Mouse (Mus musculus): ENCODE measurements at regions not wholly inside any gene's neighbourhood (a gene's known extent, or its start where the extent isn't known, plus 50 kb on each side); places are given as distances from the start of the nearest gene placed in this dataset.
A peak's percentile ranks its signal among the peaks of the same experiment; 100 is the strongest.

DNA sequence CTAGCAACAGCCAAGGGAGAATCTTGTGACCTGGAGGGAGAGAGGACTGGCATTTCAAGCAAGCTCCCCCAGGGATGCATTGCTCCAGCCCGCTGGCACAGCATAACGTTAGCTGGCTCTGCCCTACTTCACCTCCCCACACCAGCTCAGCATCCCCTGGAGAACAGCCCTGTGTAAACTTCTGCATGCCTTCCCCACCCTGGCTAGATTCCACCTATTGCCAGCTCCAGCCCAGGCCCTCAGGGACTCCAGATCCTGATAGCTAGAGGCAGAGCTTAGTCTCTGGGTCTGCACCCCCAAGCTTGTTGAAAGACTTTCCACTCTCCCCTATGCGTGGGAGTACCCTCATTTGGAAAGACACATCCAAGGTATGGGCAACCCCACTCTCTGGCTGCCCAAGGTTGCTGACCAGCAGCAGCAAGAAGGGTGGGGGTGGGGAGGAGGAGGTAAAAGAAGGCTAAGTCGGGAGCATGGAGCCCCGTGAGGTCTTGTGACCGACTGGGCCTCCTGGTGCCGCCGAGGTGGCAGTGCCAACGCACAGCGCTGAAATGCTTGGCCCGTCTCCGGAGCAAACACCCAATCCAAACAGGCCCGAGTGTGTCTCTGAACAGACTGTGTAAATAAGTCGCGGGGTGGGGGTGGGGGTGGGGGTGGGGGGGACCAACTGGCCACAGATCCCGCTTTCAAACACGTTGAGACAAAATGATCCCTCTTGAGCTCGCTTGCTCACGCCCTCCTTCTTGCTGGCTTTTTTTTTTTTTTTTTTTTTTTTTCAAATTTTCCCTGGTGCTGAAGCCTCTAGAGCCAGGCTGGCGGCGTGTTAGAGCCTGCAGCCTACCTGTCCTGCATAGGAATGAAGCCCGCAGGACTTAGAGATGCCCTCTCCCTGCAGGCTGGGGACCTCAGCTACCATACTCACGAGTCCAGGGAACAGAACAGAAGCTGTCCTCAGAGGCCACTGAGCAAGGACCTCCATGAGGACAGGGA, 350.3 kb downstream of the Sox9 start:
- no peak for DNase-seq (ENCODE audit: low read depth)

- no peak for DNase-seq (ENCODE audit: low read depth)
Observed at GRCm38 (mm10) chr11:113133407-113133806, 351.4 kb downstream of the Sox9 start.

- no peak for DNase-seq (ENCODE audit: low read depth)
Observed at GRCm38 (mm10) chr11:113135261-113135660, 353.2 kb downstream of the Sox9 start.

GRCm38 (mm10) chr11:113138462-113138861, 356.4 kb downstream of the Sox9 start:
- DNase-seq (ENCODE audit: low read depth), result no peak

DNA sequence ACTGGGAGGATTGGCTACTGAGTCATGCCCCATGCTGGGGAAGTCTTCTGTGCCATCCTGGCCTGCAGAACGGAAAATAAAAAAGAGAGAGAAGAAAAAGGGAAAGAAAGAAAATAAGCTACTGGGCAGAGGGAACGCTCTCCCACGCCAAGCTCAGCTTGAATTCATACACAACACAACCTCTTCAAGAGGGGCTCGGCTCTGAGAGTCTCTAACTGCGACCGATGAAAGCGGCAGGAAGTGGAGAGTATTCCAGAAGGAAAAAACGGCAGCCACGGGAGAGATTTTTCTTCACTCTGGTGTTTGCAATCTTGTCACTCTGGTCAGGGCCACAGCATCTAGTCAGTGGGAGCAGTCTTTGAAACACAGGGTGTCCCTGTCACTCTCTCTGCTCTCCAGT, 358.6 kb downstream of the Sox9 start:
- DNase-seq (ENCODE audit: low read depth), result no peak

- DNase-seq (ENCODE audit: low read depth), result no peak
Observed at GRCm38 (mm10) chr11:113142816-113143215, 360.8 kb downstream of the Sox9 start.

DNA sequence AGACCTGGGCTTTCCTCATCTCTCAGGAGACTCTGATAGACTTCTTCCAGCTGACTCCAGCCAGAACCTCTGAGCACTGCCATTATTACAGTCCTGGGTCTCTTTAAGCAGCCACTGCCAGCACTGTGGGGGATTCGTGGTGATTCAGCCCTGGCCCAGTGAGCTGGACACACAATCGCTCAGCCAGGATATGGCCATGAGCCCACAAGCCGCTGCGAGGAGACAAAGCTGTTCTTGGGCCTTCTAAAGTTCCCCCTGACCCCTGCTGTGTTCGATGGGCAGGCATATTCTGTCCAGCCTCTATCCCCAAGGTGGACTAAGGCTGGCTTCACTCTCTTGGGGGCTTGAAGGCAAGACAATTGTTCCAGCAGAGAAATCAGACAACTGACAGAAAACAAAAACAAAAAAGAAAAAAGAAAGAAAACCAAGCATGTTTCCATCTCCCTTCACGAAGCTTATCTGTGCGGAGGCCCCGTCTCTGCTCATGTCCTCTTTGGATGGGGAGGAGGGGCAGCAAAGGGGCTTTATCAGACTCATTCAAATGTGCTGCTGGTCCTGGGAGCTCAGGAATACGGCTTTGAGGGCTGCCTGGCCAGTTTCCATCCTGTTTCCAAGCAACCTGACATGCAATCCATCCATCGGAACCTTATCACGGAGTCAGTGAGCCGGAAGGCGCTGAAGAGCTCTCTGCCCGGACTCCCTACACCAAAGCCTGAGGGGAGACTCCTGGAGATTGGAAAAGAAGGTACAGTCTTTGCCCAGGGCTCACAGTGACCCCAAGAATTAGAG, 362.0 kb downstream of the Sox9 start:
- DNase-seq (ENCODE audit: low read depth), result no peak

GRCm38 (mm10) chr11:113145721-113146120, 363.7 kb downstream of the Sox9 start:
- no peak for DNase-seq (ENCODE audit: low read depth)

GRCm38 (mm10) chr11:113146762-113147161, 364.7 kb downstream of the Sox9 start:
- no peak for DNase-seq (ENCODE audit: low read depth)

DNA sequence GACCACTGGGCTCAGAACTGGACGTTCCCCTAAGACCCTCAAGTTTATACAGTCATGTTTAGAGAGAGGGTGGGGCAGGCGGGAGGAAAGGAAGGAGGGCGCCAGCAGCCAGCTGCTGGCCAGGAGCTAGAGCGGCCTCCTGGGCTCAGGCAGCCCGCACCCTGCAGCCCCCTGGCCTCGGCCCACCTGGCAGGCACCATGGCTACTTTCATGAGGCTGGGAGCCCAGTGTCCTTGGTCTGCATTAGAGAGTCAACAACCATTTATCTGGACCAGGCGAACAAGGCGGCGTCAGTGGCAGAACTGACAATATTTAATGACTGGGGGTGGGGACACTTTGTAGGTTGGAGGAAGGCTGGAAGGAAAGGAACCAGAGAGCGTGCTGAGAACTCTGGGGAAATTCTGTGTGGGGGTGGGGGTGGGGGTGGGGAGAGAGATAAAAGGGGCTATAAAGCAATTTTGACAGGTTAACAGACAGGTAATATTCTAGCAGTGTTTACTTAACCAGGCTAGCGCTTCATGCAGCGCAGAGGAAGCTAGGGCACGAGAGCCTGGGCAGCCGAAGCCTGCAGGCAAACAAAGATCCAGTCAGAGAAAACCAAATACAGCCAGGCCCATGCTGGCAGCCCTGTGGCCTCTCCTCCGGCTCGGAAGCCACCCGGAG, 365.6 kb downstream of the Sox9 start:
- no peak for DNase-seq (ENCODE audit: low read depth)

GRCm38 (mm10) chr11:113148198-113148537, 366.1 kb downstream of the Sox9 start:
- DNase-seq (ENCODE audit: low read depth), result no peak

DNA sequence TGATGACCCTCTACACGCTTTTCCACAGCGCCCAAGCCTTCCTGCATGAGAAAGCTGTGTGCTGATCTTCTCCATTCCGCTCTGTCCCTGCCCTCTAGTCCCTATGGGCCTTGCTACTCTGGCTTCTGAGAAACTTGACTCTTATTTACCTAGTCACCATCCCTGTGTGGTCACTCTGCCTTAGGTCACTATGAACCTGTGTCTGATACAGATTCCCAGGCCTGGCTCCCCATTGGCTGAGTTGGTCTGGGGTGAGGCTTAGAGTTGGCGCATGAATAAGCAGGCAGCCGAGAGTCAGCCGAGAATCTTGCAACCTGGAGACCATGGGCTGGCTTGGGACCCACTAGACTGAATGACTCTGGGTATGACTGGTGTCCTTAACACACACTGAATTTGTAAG, 373.5 kb downstream of the Sox9 start:
- DNase-seq (ENCODE audit: low read depth), result no peak

- no peak for DNase-seq (ENCODE audit: low read depth)
Observed at GRCm38 (mm10) chr11:113163941-113164340, 381.9 kb downstream of the Sox9 start.

DNA sequence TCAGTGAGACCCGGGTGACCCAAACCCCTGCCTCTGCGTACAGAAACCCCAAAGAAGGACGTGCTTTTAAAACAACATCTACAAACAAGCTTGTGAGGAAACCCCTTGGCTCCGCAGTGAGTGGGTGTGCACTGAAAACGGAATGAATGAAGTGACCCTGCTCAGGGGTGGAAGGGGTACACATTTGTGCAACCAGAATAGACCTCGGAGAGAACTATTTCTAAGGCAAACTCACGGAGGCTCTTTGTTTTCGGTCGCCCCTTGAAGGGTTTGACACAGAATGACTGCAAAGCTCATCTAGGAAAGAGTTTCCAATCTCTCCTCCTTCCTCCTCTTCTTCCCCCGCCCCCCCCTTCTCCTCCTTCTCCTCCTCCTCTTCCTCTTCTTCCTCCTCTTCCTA, 382.5 kb downstream of the Sox9 start:
- no peak for DNase-seq (ENCODE audit: low read depth)

DNA sequence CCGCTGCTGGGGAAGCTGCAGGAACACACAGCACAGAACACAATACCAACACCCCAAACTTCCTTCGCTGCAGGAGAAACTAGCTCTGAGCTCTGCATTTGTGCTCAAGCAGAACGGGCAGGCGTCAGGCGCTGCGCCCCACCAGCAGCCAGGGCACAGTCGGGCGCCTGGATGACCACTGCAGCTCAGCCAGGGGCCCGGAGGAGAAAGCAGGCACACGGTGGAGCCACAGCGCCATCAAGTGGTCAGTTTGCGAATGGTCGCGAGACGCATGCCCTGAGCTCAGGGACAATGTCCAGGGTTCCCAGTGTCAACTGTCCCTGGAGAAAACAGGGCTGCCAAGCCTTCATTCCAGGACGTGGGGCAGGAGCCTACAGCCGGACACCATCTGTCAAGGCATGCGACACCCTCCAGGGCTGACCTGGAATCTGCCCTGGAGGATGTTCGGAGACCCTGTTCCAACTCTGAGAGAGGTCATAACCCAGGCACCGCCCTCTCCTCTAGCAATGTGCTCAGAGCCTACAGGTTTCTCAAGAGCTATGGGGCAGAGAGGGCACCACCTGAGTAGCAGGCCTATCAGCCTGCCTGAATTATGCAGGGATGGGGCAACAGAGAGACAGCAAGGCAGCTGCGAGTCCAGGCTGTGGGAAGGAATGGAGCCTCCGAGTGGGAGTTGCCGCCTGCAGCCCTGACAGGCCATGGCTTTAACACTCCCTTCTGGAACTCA, 383.2 kb downstream of the Sox9 start:
- peak; percentile 50 for DNase-seq (ENCODE audit: low read depth)

DNA sequence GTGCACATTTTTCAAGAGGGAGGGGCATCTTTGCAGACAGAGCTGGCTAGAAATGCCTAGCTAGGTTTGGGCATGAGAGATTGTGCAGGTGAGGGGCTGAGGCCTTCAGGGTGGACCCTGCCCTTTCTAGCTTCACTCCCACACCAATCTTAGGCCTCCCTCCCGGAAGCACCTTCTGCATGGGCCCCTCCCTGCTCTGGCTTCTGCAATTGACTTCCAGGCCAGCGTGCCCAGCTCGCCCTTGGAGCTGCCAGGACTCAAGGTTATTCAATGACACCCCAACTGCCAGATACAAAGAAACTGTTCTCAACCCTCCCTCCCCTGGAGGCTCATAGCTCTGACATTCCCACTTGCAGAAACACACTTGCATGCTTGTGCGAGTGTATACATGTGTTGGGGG, 384.5 kb downstream of the Sox9 start:
- DNase-seq (ENCODE audit: low read depth), result no peak

GRCm38 (mm10) chr11:113172497-113173140, 390.6 kb downstream of the Sox9 start:
- DNase-seq (ENCODE audit: low read depth), result peak; percentile 94

DNA sequence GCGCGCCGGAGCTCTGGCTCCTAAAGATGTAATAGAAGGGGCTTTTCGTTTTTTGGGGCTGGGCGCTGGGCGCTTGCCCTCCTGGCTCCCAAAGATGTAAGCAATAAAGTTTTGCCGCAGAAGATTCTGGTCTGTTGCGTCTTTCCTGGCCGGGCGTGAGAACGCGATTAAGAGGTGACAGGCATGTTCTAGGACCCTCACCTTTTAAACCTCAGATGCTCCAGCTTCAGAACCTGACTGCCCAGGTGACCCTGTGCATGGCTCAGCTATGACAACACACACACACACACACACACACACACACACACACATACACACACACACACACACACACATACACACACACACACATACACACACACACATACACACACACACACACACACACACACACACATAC, 391.3 kb downstream of the Sox9 start:
- DNase-seq (ENCODE audit: low read depth), result peak; percentile 64

DNA sequence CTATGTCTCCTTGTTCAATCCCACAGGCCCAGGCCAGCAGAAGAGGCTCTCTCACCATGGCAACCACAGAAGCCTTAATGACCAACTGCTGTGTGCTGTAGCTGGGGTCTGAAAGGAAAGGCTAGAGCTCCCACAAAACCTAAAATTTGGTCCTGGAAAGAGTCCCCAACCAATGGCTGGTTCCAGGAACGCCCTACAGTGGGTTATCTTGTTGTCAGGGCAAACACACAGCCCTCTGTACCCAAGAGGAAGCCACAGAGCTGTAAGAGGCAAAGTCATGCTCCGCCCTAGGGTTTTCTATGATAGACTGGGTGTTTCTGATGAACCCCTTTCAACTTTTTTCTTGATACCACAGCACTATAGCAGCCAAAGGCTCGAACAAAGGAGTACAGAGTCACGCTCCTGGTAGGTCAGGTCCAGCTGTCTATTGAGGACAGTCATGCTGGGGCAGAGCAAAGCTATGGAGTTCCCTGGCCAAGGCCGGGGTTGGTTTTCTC, 392.0 kb downstream of the Sox9 start:
- DNase-seq (ENCODE audit: low read depth), result peak; percentile 88

DNA sequence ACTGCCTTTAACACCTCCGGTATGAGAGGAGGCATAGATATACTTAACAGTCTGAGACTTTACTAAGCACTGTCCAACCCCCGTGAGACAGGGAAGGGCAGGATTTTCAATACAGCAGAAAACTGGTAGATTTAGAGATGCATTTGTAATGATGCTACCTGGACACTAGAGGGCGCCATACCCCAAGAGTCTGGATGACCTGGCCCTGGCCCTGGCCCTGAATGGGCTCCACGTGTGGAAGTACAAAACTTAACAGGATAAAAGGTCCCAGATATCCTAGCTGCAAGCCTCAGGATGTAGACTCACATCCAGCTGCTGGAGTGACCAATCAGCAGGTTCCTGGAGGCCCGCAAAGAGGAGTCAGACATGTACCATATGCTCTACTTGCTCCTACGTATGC, 393.3 kb downstream of the Sox9 start:
- peak; percentile 84 for DNase-seq (ENCODE audit: low read depth)

DNA sequence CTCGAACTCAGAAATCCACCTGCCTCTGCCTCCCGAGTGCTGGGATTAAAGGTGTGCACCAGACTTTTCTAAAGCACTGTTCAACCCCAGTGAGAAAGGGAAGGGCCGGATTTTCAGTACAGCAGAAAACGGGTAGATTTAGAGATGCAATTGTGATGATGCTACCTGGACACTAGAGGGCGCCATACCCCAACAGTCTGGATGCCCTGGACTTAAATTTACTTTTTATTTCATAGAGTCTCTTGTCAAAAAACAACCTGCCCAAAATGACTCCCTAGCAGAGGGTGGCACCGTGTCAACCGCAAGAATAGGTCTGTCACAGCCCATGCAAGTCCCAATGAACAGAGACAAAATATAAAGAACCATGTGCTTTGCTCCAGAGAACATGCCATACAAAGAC, 394.2 kb downstream of the Sox9 start:
- DNase-seq (ENCODE audit: low read depth), result peak; percentile 88
